Mouse (Mus musculus): ENCODE measurements at regions not wholly inside any gene's neighbourhood (a gene's known extent, or its start where the extent isn't known, plus 50 kb on each side); places are given as distances from the start of the nearest gene placed in this dataset.
A peak's percentile ranks its signal among the peaks of the same experiment; 100 is the strongest.

GRCm38 (mm10) chr8:35177314-35177713 lies 588.3 kb upstream of the Gm19410 start:
- DNase-seq (ENCODE audit: low spot score in 2 of 2), result no peak
- intact Hi-C loops (cut with DNase I), result no loop called here

DNA sequence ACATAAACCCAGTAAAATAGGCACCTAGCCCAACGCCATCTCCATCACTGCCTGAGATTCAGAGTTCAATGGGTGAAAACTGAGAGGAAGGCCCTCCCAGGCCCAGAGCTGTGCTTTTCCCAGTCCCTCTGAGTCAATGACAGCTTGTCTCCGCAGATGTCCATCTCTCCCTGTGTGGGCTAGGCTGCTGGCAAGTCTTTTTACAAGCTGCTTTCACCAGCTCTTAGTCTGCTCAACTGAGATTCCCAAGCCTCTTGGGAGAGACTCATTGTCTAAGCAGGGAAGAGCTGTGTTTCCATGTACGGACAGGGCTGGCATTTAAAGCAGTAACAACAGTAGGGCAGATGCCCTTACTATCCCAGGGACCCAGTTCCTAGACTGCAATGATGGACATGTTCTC lies 585.5 kb upstream of the Gm19410 start:
- DNase-seq (ENCODE audit: low spot score in 2 of 2), result peak in 1 of 2 experiments; percentile 53
- intact Hi-C loops (cut with DNase I), result no loop called here

- intact Hi-C loops (cut with DNase I), result no loop called here
- no peak for DNase-seq (ENCODE audit: low spot score in 2 of 2)
Measured at GRCm38 (mm10) chr8:35182141-35182540, 583.4 kb upstream of the Gm19410 start.

- intact Hi-C loops (cut with DNase I), result no loop called here
- no peak for DNase-seq (ENCODE audit: low spot score in 2 of 2)
Measured at GRCm38 (mm10) chr8:35183423-35183822, 582.2 kb upstream of the Gm19410 start.

DNA sequence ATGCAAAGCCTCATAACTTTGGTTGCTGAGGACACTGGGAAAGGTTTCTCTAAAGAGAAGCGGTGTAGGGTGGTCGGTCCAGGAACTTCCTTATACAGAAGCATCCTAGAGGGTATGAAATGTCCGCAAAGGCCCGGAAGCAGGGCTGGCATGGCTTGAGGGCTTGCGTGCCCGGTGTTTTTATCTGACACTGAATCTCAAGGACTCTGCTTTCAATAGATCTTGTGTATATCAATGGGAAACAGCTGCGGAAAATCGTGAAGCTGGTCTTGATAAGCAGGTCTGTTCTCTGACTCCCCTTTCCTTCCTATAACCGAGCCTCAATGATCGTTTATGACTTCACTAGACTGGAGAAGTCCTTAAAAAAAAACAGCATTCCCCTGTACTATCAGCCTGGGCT lies 580.4 kb upstream of the Gm19410 start:
- no peak for DNase-seq (ENCODE audit: low spot score in 2 of 2)
- intact Hi-C loops (cut with DNase I), result no loop called here

DNA sequence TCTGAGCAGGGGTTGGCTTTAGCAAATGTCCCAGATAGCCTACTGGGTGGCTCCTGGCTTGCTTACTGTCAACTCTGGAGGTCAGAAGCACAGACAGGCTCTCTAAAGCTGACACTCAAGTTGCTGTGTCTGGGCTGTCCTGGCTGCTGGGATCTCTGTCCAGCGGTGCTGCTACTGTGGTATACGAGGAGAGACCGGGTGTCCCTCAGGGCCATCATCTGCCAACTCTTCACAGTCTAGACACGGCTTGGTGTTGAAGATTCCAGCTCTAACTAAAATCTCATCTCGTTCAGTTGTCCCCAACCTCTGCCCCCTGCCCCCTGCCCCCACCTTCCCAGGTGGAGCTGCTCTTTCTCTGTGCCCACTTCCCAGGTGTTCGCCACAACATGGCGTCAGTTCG lies 577.1 kb upstream of the Gm19410 start:
- no peak for DNase-seq (ENCODE audit: low spot score in 2 of 2)
- intact Hi-C loops (cut with DNase I), result no loop called here

DNA sequence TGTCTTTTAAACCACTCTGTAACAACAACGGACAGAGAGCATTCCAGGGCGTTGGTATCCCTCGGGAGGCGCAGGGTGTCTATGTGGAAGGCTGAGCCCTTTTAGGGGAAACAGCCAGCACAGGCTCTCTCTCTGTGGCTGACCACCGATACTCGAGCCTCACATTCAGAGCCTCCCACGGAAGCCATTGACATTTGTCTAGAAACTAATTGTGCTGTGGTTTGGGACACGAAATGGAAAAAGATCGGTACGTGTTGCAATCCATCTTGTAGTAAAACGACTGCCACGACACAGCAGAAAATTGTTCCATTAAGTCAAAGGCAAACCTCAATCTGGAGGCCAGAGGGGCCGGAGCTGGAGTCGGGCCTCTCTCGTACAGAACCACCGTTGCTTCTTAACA lies 575.9 kb upstream of the Gm19410 start:
- intact Hi-C loops (cut with DNase I), result no loop called here
- DNase-seq (ENCODE audit: low spot score in 2 of 2), result no peak

GRCm38 (mm10) chr8:35192515-35192914 lies 573.1 kb upstream of the Gm19410 start:
- intact Hi-C loops (cut with DNase I), result no loop called here

DNA sequence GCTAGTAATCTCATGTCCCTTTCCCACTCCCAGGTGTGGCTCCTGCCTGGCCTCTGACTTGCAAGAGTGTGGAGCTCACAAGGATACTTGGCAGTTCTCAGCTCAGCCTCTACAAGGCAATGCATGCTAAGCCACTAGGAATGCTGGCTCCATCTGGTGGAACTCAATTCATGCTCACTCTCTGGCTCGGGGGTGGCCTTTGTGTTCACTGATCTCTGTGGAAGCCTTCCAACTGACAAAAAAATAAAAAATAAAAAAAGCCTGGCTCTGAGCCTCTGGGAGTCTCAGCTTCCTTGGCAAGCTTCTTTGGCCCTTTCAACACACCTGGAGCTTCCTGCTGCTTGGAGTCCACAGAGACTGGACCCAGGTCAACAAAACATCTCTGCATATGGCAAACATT lies 571.8 kb upstream of the Gm19410 start:
- DNase-seq (ENCODE audit: low spot score in 2 of 2), result no peak
- intact Hi-C loops (cut with DNase I), result no loop called here

More at GRCm38 (mm10) chr8:35192515-35192914, 573.1 kb upstream of the Gm19410 start:
- DNase-seq (ENCODE audit: low spot score in 2 of 2), result no peak

GRCm38 (mm10) chr8:35196189-35196588 lies 569.4 kb upstream of the Gm19410 start:
- no peak for DNase-seq (ENCODE audit: low spot score in 2 of 2)
- intact Hi-C loops (cut with DNase I), result no loop called here

DNA sequence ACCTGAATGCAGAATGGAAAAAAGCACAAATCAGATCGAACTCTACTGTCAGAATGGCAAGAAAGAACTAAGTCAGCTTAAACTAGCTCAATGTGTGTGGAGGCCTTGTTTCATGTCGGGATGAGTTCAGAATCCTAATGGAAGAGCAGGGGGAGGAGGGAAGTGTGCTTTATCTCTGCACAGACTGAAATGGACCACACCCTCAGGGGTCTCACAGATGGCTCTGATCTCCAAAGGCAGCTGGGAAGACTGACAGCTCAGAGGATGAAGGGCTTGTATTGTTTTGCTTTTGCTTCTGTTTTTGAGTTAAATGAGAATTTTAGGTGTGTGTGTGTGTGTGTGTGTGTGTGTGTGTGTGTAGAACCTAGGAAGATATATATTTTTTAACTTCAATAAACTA lies 566.8 kb upstream of the Gm19410 start:
- no peak for DNase-seq (ENCODE audit: low spot score in 2 of 2)
- intact Hi-C loops (cut with DNase I), result no loop called here

DNA sequence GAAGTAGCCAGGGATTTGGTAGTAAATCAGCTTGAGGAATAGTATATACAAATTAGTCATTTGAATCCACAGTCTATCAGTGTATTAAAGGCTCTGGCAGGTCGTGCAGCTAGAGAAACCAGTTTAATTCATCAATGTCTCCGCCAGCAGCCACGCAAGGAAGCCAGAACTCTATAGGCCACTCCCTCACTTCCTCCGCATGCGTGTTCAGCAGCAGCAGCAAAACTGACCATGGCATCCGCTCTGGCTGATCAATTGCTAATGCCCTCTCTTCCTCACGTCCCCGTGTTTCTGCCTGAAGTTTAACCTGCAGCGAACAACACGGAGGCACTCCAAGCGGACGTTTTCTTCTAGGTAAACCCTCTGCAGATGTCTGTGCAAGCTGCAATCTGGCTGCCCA lies 564.2 kb upstream of the Gm19410 start:
- intact Hi-C loops (cut with DNase I), result no loop called here
- DNase-seq (ENCODE audit: low spot score in 2 of 2), result no peak

- intact Hi-C loops (cut with DNase I), result no loop called here
Measured at GRCm38 (mm10) chr8:35204971-35205370, 560.6 kb upstream of the Gm19410 start.

GRCm38 (mm10) chr8:35205536-35205935 lies 560.1 kb upstream of the Gm19410 start:
- peak in 1 of 2 experiments; percentile 20 for DNase-seq (ENCODE audit: low spot score in 2 of 2)
- intact Hi-C loops (cut with DNase I), result no loop called here

More at GRCm38 (mm10) chr8:35204971-35205370, 560.6 kb upstream of the Gm19410 start:
- no peak for DNase-seq (ENCODE audit: low spot score in 2 of 2)

GRCm38 (mm10) chr8:35206271-35206670 lies 559.3 kb upstream of the Gm19410 start:
- no peak for DNase-seq (ENCODE audit: low spot score in 2 of 2)
- intact Hi-C loops (cut with DNase I), result no loop called here

DNA sequence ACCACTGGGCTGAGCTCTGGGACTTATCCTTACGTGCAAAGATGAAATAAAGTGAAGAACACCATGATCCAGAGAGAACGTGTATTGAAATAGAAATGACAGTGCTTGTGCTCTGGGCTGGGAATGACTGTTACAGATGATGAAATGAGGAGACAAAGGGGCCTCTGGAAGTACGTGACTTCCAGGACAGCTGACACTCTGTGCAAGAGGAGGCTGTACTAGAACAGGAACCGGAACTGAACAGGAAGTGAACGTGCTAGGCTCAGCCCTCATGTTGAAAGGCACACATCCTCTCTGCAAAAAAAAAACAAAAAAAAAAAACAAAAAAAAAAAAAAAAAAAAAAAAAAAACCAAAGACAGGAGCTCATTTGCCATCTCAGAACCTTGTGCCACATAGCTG lies 557.2 kb upstream of the Gm19410 start:
- DNase-seq (ENCODE audit: low spot score in 2 of 2), result no peak
- intact Hi-C loops (cut with DNase I), result no loop called here

DNA sequence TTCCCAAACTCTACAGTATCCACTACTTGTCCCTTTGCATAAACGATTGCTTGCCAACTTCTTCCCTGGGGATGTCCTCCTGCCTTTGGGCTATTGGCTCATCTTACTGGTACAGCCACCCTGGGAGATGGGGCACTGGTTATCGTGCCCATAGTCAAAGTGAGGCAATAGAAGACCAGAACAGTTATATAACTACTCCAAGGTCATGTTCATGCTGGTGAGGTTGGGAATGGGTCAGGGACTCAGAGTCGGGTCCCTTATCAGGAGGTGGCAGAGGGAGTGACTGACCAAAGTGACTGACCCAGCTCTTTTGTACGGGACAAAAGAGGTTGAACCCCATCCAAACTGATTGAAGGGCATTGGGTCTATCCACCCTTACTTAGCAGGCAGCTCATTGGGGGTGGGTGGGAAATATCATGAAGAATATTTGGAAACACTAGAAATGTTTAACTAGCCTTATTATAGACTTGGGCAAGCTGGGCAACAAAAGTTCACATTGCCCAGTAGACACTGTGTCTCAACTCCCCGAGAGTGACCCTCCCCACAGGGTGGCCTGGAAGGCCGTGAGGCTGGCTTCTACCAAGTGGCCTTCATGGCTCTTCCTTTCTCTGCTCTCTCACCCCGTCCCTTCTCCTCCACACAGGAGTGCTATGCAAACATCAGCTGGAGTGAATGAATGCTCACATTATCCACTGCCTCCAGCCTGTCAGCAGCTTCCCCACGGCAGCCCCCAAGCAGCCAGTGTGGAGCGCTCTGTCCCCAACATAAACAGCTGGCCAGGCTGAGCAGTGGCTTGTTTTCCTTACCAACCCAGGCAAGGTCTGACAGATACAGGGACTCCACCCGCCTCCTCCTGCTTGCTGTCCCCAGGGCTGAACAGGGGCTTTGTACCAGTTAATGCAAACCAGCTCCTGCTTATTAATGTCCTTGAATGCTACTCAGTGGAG lies 553.8 kb upstream of the Gm19410 start:
- DNase-seq (ENCODE audit: low spot score in 2 of 2), result no peak

GRCm38 (mm10) chr8:35213515-35213914 lies 552.1 kb upstream of the Gm19410 start:
- intact Hi-C loops (cut with DNase I), result no loop called here
- no peak for DNase-seq (ENCODE audit: low spot score in 2 of 2)

More for the DNA sequence above, 553.8 kb upstream of the Gm19410 start:
- intact Hi-C loops (cut with DNase I), result no loop called here

GRCm38 (mm10) chr8:35217604-35218003 lies 548.0 kb upstream of the Gm19410 start:
- DNase-seq (ENCODE audit: low spot score in 2 of 2), result no peak
- intact Hi-C loops (cut with DNase I), result no loop called here

- no peak for DNase-seq (ENCODE audit: low spot score in 2 of 2)
- intact Hi-C loops (cut with DNase I), result no loop called here
Measured at GRCm38 (mm10) chr8:35218327-35218726, 547.3 kb upstream of the Gm19410 start.

Measured in left cerebral cortex, postnatal 14 days (tissue).